Mouse (Mus musculus): Measurements from ENCODE around the gene P4hb. TPM values are rescaled to one million over a fixed set of nuclear protein-coding genes. Genes with fewer than 3 reads are reported as not detected.
A peak's percentile ranks its signal among the peaks of the same experiment; 100 is the strongest.
"Not testable (repeated sequence)": the region's sequence is repeated elsewhere in the genome, so short reads cannot be mapped to it uniquely, and the experiment has no call there.

P4hb gene
- polyA plus RNA-seq, 1 experiment from 2014 or later = 263 TPM

GRCm38 (mm10) chr11:120558843-120559242, 14.2 kb downstream of the P4hb start:
- not testable (repeated sequence) for H3K27me3 ChIP-seq; H3K4me1 ChIP-seq (replicated peaks); ATAC-seq (ENCODE audit: low FRiP score, low read depth); H3K4me3 ChIP-seq; H3K9ac ChIP-seq; H3K4me2 ChIP-seq; H3K27ac ChIP-seq (replicated peaks); H3K9me3 ChIP-seq
- WGBS = 87% methylated on average over 6 of the region's 6 CpGs
- H3K36me3 ChIP-seq = peaks cover 51% of the 10 kb centered on the region

- Histone ChIP-seq H3K4me1 (replicated peaks) (peaks cover 5% of the 10 kb centered on the region), H3K27ac (replicated peaks) (no peak overlapping the region), H3K36me3 (peaks cover 15% of the 10 kb centered on the region), H3K9ac (no peak overlapping the region), H3K9me3 (no peaks in the 10 kb centered on the region), H3K4me3 (no peak overlapping the region), H3K4me2 (no peak overlapping the region), H3K27me3 (no peaks in the 10 kb centered on the region)
- no peak for ATAC-seq (ENCODE audit: low FRiP score, low read depth)
- WGBS = 80% methylated on average over 2 of the region's 2 CpGs
Observed at GRCm38 (mm10) chr11:120555260-120555659, 17.8 kb downstream of the P4hb start.

- no peak for ATAC-seq (ENCODE audit: low FRiP score, low read depth)
- H3K9me3 ChIP-seq = no peaks in the 10 kb centered on the region
- no peak overlapping the region for H3K27ac ChIP-seq (replicated peaks)
- WGBS = 85% methylated on average over 7 of the region's 7 CpGs
- H3K4me1 ChIP-seq (replicated peaks) = peaks cover 10% of the 10 kb centered on the region
- H3K4me2 ChIP-seq = no peak overlapping the region
- peaks cover 11% of the 10 kb centered on the region for H3K36me3 ChIP-seq
- H3K9ac ChIP-seq = no peak overlapping the region
- no peak overlapping the region for H3K4me3 ChIP-seq
- no peaks in the 10 kb centered on the region for H3K27me3 ChIP-seq
Observed at GRCm38 (mm10) chr11:120554834-120555233, 18.2 kb downstream of the P4hb start.

DNA sequence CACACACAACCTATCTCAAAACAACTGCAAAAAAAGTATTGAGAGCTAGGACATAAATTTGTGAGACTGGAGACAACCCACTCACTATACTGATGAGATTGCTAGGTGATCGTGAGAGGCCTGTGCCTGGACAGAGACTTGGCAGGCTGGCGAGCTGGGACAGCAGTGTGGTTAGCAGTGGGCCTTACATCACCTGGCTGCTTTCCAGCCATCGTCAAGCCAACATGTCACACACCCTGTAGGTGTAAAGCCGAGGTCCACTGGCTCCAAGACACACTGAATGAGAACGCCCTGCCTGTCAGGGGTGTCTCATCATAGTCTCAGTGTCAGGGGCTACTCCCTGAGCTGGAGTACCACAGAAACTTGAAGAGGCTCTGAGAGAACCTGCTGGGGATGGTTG, 20.3 kb downstream of the P4hb start:
- Histone ChIP-seq H3K4me1 (replicated peaks) (peaks cover 23% of the 10 kb centered on the region), H3K36me3 (no peaks in the 10 kb centered on the region), H3K27me3 (no peaks in the 10 kb centered on the region), H3K9me3 (no peaks in the 10 kb centered on the region), H3K9ac (no peak overlapping the region), H3K27ac (replicated peaks) (no peak overlapping the region), H3K4me2 (no peak overlapping the region), H3K4me3 (no peak overlapping the region)
- 73% methylated on average over 5 of the region's 5 CpGs for WGBS
- no peak for ATAC-seq (ENCODE audit: low FRiP score, low read depth)

DNA sequence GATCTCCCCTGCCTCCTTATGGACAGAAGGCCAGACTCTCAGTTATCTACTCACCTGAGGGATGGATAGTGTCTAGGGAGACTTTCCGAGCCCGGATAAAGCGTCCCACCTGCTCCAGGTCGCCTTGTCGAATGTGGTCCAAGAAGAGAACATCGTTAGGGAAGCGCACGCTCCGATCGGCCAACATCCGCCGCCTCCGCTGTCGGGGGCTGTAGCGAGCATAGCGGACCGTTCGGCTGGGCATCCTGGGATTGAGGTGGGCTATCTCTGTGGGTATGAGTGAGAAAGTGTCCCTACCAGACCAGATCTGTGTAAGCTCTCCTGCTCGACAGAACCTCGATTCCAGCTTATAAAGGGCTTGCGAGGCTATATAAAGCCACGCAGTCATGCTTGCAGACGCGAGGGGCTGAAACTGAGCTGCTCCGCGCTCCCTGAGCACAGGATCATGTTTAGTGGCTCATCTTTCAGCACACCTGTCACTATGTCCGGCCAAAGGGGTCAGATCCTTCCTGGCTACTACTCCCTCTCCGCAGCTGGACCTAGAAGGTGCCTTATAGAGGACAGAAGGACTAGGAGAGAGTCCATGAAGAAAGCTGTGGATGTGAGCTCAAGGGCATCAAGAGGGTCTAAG, 22.1 kb downstream of the P4hb start, which contains the start of gene Ppp1r27:
Gene Ppp1r27, minus strand, starts transcription at position 323 of the 631 bp plus-strand sequence.
- H3K4me1 ChIP-seq (replicated peaks) = peaks cover 26% of the 10 kb centered on the region
- H3K4me2 ChIP-seq = peak within 1 kb of the TSS; percentile 82
- no peaks in the 10 kb centered on the region for H3K27me3 ChIP-seq
- peak within 1 kb of the TSS; percentile 97 for H3K4me3 ChIP-seq
- H3K36me3 ChIP-seq = no peaks in the 10 kb centered on the region
- no peaks in the 10 kb centered on the region for H3K9me3 ChIP-seq
- WGBS = 94% methylated on average over 28 of the region's 28 CpGs
- no peak for ATAC-seq (ENCODE audit: low FRiP score, low read depth)
- H3K9ac ChIP-seq = peak within 1 kb of the TSS; percentile 97
- peak within 1 kb of the TSS; percentile 85 for H3K27ac ChIP-seq (replicated peaks)

- Histone ChIP-seq H3K4me1 (replicated peaks) (peaks cover 26% of the 10 kb centered on the region), H3K36me3 (0 out of 2 replicates have a peak, but pooled peaks cover under 1% of the 10 kb centered on the region), H3K9ac (peak overlapping the region; percentile 97), H3K4me3 (peak overlapping the region; percentile 97), H3K9me3 (no peaks in the 10 kb centered on the region), H3K4me2 (peak overlapping the region; percentile 82), H3K27ac (replicated peaks) (peak overlapping the region; percentile 85), H3K27me3 (no peaks in the 10 kb centered on the region)
- peak; percentile 38; the same call in 1 of the 2 replicates for ATAC-seq (ENCODE audit: low FRiP score, low read depth)
- 76% methylated on average over 11 of the region's 11 CpGs for WGBS
Observed at GRCm38 (mm10) chr11:120549986-120550809, 22.9 kb downstream of the P4hb start.

GRCm38 (mm10) chr11:120549168-120549945, 23.7 kb downstream of the P4hb start, which contains the start of gene Mcrip1:
Gene Mcrip1, minus strand, starts transcription at chr11:120549727.
- no peaks in the 10 kb centered on the region for H3K9me3 ChIP-seq
- H3K36me3 ChIP-seq = peaks cover 8% of the 10 kb centered on the region
- H3K4me3 ChIP-seq = peak within 1 kb of the TSS; percentile 97
- H3K4me1 ChIP-seq (replicated peaks) = peaks cover 26% of the 10 kb centered on the region
- WGBS = 1% methylated on average over 65 of the region's 87 CpGs
- H3K27me3 ChIP-seq = no peaks in the 10 kb centered on the region
- peak within 1 kb of the TSS; percentile 97 for H3K9ac ChIP-seq
- ATAC-seq (ENCODE audit: low FRiP score, low read depth) = peak; percentile 91
- peak within 1 kb of the TSS; percentile 85 for H3K27ac ChIP-seq (replicated peaks)
- H3K4me2 ChIP-seq = peak within 1 kb of the TSS; percentile 82

DNA sequence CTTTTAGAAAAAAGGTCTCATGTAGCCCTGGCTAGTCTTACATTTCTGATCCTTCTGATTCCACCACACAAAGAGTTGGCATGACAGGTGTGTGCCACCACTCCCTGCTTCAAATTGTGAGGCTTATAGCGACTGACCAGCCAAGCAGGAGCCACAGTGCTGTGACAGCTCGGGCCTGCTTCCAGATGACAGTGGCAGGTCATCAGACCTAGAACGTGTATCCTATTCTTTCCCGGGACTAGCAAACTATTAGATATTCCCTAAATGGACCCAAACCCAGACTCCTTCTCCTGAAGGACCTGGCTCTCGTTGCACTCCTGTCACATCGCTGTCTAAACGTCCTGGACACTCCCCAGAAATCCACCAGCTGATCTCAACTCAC, 24.3 kb downstream of the P4hb start:
- Histone ChIP-seq H3K4me2 (peak overlapping the region; percentile 82), H3K9me3 (no peaks in the 10 kb centered on the region), H3K4me3 (peak overlapping the region; percentile 97), H3K27ac (replicated peaks) (peak overlapping the region; percentile 85), H3K36me3 (peaks cover 14% of the 10 kb centered on the region), H3K4me1 (replicated peaks) (peaks cover 26% of the 10 kb centered on the region), H3K27me3 (no peaks in the 10 kb centered on the region), H3K9ac (peak overlapping the region; percentile 97)
- ATAC-seq (ENCODE audit: low FRiP score, low read depth) = no peak
- 29% methylated on average over 7 of the region's 7 CpGs for WGBS

- Histone ChIP-seq H3K9ac (peak overlapping the region; percentile 97), H3K36me3 (peaks cover 19% of the 10 kb centered on the region), H3K4me1 (replicated peaks) (peaks cover 26% of the 10 kb centered on the region), H3K4me2 (peak overlapping the region; percentile 82), H3K4me3 (peak overlapping the region; percentile 97), H3K27ac (replicated peaks) (no peak overlapping the region), H3K9me3 (no peaks in the 10 kb centered on the region), H3K27me3 (no peaks in the 10 kb centered on the region)
- WGBS = 86% methylated on average over 3 of the region's 3 CpGs
- no peak for ATAC-seq (ENCODE audit: low FRiP score, low read depth)
Observed at GRCm38 (mm10) chr11:120548214-120548613, 24.8 kb downstream of the P4hb start.

- no peaks in the 10 kb centered on the region for H3K27me3 ChIP-seq
- no peak for ATAC-seq (ENCODE audit: low FRiP score, low read depth)
- peak overlapping the region; percentile 82; the same call in 1 of the 2 replicates for H3K4me2 ChIP-seq
- WGBS = 64% methylated on average over 2 of the region's 2 CpGs
- H3K36me3 ChIP-seq = peaks cover 25% of the 10 kb centered on the region
- no peak overlapping the region for H3K27ac ChIP-seq (replicated peaks)
- H3K4me3 ChIP-seq = no peak overlapping the region
- H3K9ac ChIP-seq = no peak overlapping the region
- H3K9me3 ChIP-seq = no peaks in the 10 kb centered on the region
- peaks cover 26% of the 10 kb centered on the region for H3K4me1 ChIP-seq (replicated peaks)
Observed at GRCm38 (mm10) chr11:120547469-120547868, 25.6 kb downstream of the P4hb start.

GRCm38 (mm10) chr11:120545964-120546363, 27.1 kb downstream of the P4hb start:
- Histone ChIP-seq H3K36me3 (peaks cover 25% of the 10 kb centered on the region), H3K27ac (replicated peaks) (no peak overlapping the region), H3K4me3 (no peak overlapping the region), H3K4me1 (replicated peaks) (peaks cover 26% of the 10 kb centered on the region), H3K27me3 (no peaks in the 10 kb centered on the region), H3K4me2 (no peak overlapping the region), H3K9me3 (no peaks in the 10 kb centered on the region), H3K9ac (no peak overlapping the region)
- 92% methylated on average over 3 of the region's 3 CpGs for WGBS
- no peak for ATAC-seq (ENCODE audit: low FRiP score, low read depth)

Data from hindbrain, embryonic 15.5 days (tissue).